Mouse (Mus musculus): ENCODE measurements around the gene Prdx2. TPM values are rescaled to one million over a fixed set of nuclear protein-coding genes. Genes with fewer than 3 reads are reported as not detected.

Prdx2 gene
- polyA plus RNA-seq, 1 experiment from 2014 or later, result 2,101 TPM

- H3K4me3 ChIP-seq (ENCODE audit: low read depth, low read length), result no peak overlapping the region
- H3K9ac ChIP-seq (ENCODE audit: low read length), result no peak overlapping the region; the same call in 1 of the 2 replicates
- H3K36me3 ChIP-seq (ENCODE audit: control insufficient read depth, insufficient read depth, low read length), result no peaks in the 10 kb centered on the region
- DNase-seq (ENCODE audit: low spot score) (peak; percentile 63), ATAC-seq (no peak)
- H3K27ac ChIP-seq (ENCODE audit: low read depth, low read length), result no peak overlapping the region
- peaks cover 27% of the 10 kb centered on the region for H3K27me3 ChIP-seq (replicated peaks; ENCODE audit: control insufficient read depth, insufficient read depth, low read length)
- H3K4me2 ChIP-seq (ENCODE audit: low read length), result no peak overlapping the region
- WGBS, result 39% methylated on average over 11 of the region's 11 CpGs
- no peaks in the 10 kb centered on the region for H3K9me3 ChIP-seq (replicated peaks; ENCODE audit: control insufficient read depth, low read length)
- H3K4me1 ChIP-seq (ENCODE audit: control insufficient read depth, insufficient read depth, low read length), result peaks cover 44% of the 10 kb centered on the region
These were observed 11.4 kb downstream of the Prdx2 start for GRCm38 (mm10) chr8:84980622-84981358.

- H3K4me3 ChIP-seq (ENCODE audit: low read depth, low read length), result no peak overlapping the region
- H3K9ac ChIP-seq (ENCODE audit: low read length), result no peak overlapping the region
- no peak for ATAC-seq
- H3K9me3 ChIP-seq (replicated peaks; ENCODE audit: control insufficient read depth, low read length), result no peaks in the 10 kb centered on the region
- DNase-seq (ENCODE audit: low spot score), result no peak
- 80% methylated on average over 15 of the region's 15 CpGs for WGBS
- H3K27ac ChIP-seq (ENCODE audit: low read depth, low read length), result no peak overlapping the region
- peaks cover 31% of the 10 kb centered on the region for H3K27me3 ChIP-seq (replicated peaks; ENCODE audit: control insufficient read depth, insufficient read depth, low read length)
- no peak overlapping the region for H3K4me2 ChIP-seq (ENCODE audit: low read length)
- H3K36me3 ChIP-seq (ENCODE audit: control insufficient read depth, insufficient read depth, low read length), result no peaks in the 10 kb centered on the region
- peaks cover 38% of the 10 kb centered on the region for H3K4me1 ChIP-seq (ENCODE audit: control insufficient read depth, insufficient read depth, low read length)
These were observed 12.5 kb downstream of the Prdx2 start for GRCm38 (mm10) chr8:84981644-84982498.

- Histone ChIP-seq H3K4me1 (ENCODE audit: control insufficient read depth, insufficient read depth, low read length) (peaks cover 34% of the 10 kb centered on the region), H3K27ac (ENCODE audit: low read depth, low read length) (no peak overlapping the region), H3K9me3 (replicated peaks; ENCODE audit: control insufficient read depth, low read length) (no peaks in the 10 kb centered on the region), H3K4me2 (ENCODE audit: low read length) (no peak overlapping the region), H3K9ac (ENCODE audit: low read length) (no peak overlapping the region), H3K4me3 (ENCODE audit: low read depth, low read length) (no peak overlapping the region), H3K27me3 (replicated peaks; ENCODE audit: control insufficient read depth, insufficient read depth, low read length) (peaks cover 25% of the 10 kb centered on the region), H3K36me3 (ENCODE audit: control insufficient read depth, insufficient read depth, low read length) (no peaks in the 10 kb centered on the region)
- DNase-seq (ENCODE audit: low spot score) (no peak), ATAC-seq (no peak)
- 69% methylated on average over 3 of the region's 3 CpGs for WGBS
These were observed 13.2 kb downstream of the Prdx2 start for GRCm38 (mm10) chr8:84982499-84983011.

- no peaks in the 10 kb centered on the region for H3K9me3 ChIP-seq (replicated peaks; ENCODE audit: control insufficient read depth, low read length)
- peak overlapping the region; percentile 98; the same call in 1 of the 2 replicates for H3K4me2 ChIP-seq (ENCODE audit: low read length)
- ATAC-seq (no peak), DNase-seq (ENCODE audit: low spot score) (no peak)
- H3K4me3 ChIP-seq (ENCODE audit: low read depth, low read length), result no peak overlapping the region
- no peaks in the 10 kb centered on the region for H3K36me3 ChIP-seq (ENCODE audit: control insufficient read depth, insufficient read depth, low read length)
- peaks cover 22% of the 10 kb centered on the region for H3K4me1 ChIP-seq (ENCODE audit: control insufficient read depth, insufficient read depth, low read length)
- no peak overlapping the region for H3K27ac ChIP-seq (ENCODE audit: low read depth, low read length)
- H3K9ac ChIP-seq (ENCODE audit: low read length), result peak overlapping the region; percentile 67; the same call in 1 of the 2 replicates
- 0 out of 2 replicates have a peak, but pooled peaks cover 12% of the 10 kb centered on the region for H3K27me3 ChIP-seq (replicated peaks; ENCODE audit: control insufficient read depth, insufficient read depth, low read length)
- 20% methylated on average over 16 of the region's 16 CpGs for WGBS
These were observed 15.1 kb downstream of the Prdx2 start for GRCm38 (mm10) chr8:84984294-84985048.

GRCm38 (mm10) chr8:84985049-84985683 is 15.8 kb downstream of the Prdx2 start:
- Histone ChIP-seq H3K36me3 (ENCODE audit: control insufficient read depth, insufficient read depth, low read length) (no peaks in the 10 kb centered on the region), H3K27me3 (replicated peaks; ENCODE audit: control insufficient read depth, insufficient read depth, low read length) (0 out of 2 replicates have a peak, but pooled peaks cover 12% of the 10 kb centered on the region), H3K4me3 (ENCODE audit: low read depth, low read length) (peak overlapping the region; percentile 49), H3K4me2 (ENCODE audit: low read length) (peak overlapping the region; percentile 98), H3K27ac (ENCODE audit: low read depth, low read length) (peak overlapping the region; percentile 4; the same call in 1 of the 2 replicates), H3K4me1 (ENCODE audit: control insufficient read depth, insufficient read depth, low read length) (peaks cover 20% of the 10 kb centered on the region), H3K9ac (ENCODE audit: low read length) (peak overlapping the region; percentile 67), H3K9me3 (replicated peaks; ENCODE audit: control insufficient read depth, low read length) (no peaks in the 10 kb centered on the region)
- 2% methylated on average over 23 of the region's 23 CpGs for WGBS
- no peak for DNase-seq (ENCODE audit: low spot score)
- ATAC-seq, result no peak

- H3K27me3 ChIP-seq (replicated peaks; ENCODE audit: control insufficient read depth, insufficient read depth, low read length), result 0 out of 2 replicates have a peak, but pooled peaks cover 12% of the 10 kb centered on the region
- peak overlapping the region; percentile 4; the same call in 1 of the 2 replicates for H3K27ac ChIP-seq (ENCODE audit: low read depth, low read length)
- peak overlapping the region; percentile 67 for H3K9ac ChIP-seq (ENCODE audit: low read length)
- H3K9me3 ChIP-seq (replicated peaks; ENCODE audit: control insufficient read depth, low read length), result no peaks in the 10 kb centered on the region
- ATAC-seq (peak; percentile 21), DNase-seq (ENCODE audit: low spot score) (peak; percentile 89)
- peak overlapping the region; percentile 49 for H3K4me3 ChIP-seq (ENCODE audit: low read depth, low read length)
- H3K4me1 ChIP-seq (ENCODE audit: control insufficient read depth, insufficient read depth, low read length), result peaks cover 21% of the 10 kb centered on the region
- no peaks in the 10 kb centered on the region for H3K36me3 ChIP-seq (ENCODE audit: control insufficient read depth, insufficient read depth, low read length)
- H3K4me2 ChIP-seq (ENCODE audit: low read length), result peak overlapping the region; percentile 98
- WGBS, result under 1% methylated on average over 52 of the region's 53 CpGs
These were observed 16.4 kb downstream of the Prdx2 start for GRCm38 (mm10) chr8:84985684-84986378.

GRCm38 (mm10) chr8:84986379-84986945 is 17.1 kb downstream of the Prdx2 start:
- Histone ChIP-seq H3K36me3 (ENCODE audit: control insufficient read depth, insufficient read depth, low read length) (no peaks in the 10 kb centered on the region), H3K27ac (ENCODE audit: low read depth, low read length) (peak overlapping the region; percentile 4; the same call in 1 of the 2 replicates), H3K4me2 (ENCODE audit: low read length) (peak overlapping the region; percentile 98), H3K9ac (ENCODE audit: low read length) (peak overlapping the region; percentile 67; the same call in 1 of the 2 replicates), H3K9me3 (replicated peaks; ENCODE audit: control insufficient read depth, low read length) (no peaks in the 10 kb centered on the region), H3K4me3 (ENCODE audit: low read depth, low read length) (peak overlapping the region; percentile 49), H3K27me3 (replicated peaks; ENCODE audit: control insufficient read depth, insufficient read depth, low read length) (0 out of 2 replicates have a peak, but pooled peaks cover 12% of the 10 kb centered on the region), H3K4me1 (ENCODE audit: control insufficient read depth, insufficient read depth, low read length) (peaks cover 20% of the 10 kb centered on the region)
- ATAC-seq (no peak), DNase-seq (ENCODE audit: low spot score) (no peak)
- WGBS, result 33% methylated on average over 8 of the region's 8 CpGs
